8 mouse cellular contexts compared by ENCODE assay signal in the genomic region with DNA sequence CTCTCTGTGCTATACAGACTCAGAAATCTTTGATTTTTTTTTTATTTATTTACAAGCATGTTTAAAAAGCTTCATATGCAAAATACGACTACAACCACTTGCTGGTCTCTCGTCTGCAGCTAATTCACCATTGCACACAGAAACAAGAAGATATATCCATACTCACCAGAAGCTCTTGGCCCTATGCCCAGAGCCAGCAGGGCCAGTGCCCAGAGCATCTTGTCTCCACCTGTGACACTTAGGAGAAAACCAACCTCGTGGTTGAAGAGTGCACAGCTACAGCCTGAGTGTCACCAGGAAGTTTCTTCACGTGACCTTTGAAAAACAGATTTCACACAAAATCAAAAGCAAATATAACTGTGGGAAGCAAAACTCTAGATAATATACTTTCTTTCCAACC. TPM values are rescaled to one million over a fixed set of nuclear protein-coding genes. Genes with fewer than 3 reads are reported as not detected.
DNase-seq lines count a peak whose midpoint lies in the region; ATAC-seq lines count a peak whose summit lies in the region.

No protein-coding gene starts in this region.

- WGBS in limb, embryonic 13.5 days, result 52% methylated on average over 4 of the region's 4 CpGs
- 83% methylated on average over 4 of the region's 4 CpGs for WGBS in limb, embryonic 10.5 days
- 56% methylated on average over 4 of the region's 4 CpGs for WGBS in stomach, embryonic 15.5 days
- WGBS in forebrain, embryonic 12.5 days, result 73% methylated on average over 4 of the region's 4 CpGs

- DNase-seq in heart, adult 11 months, result peak; percentile 85
- DNase-seq in heart, adult 8-10 months (ENCODE audit: low spot score), result no peak
- no peak for DNase-seq in limb, embryonic 10.5 days (ENCODE audit: low spot score)
- DNase-seq in cerebellum, postnatal 10 days, result peak; percentile 91 to 93
- no peak for DNase-seq in left cerebral cortex, adult 18-20 months (ENCODE audit: low spot score in 2 of 2)

- no peak for ATAC-seq in limb, embryonic 13.5 days (ENCODE audit: low FRiP score, low read depth)
- no peak for ATAC-seq in stomach, embryonic 15.5 days (ENCODE audit: insufficient read depth, low FRiP score, low read depth)
- ATAC-seq in forebrain, embryonic 12.5 days (ENCODE audit: low FRiP score), result no peak

- H3K27me3 ChIP-seq in limb, embryonic 13.5 days, result no peaks in the 10 kb centered on the region
- H3K27me3 ChIP-seq in limb, embryonic 10.5 days (ENCODE audit: low read depth, poor library complexity, severe bottlenecking), result 0 out of 2 replicates have a peak, but pooled peaks cover 7% of the 10 kb centered on the region
- no peaks in the 10 kb centered on the region for H3K27me3 ChIP-seq in stomach, embryonic 15.5 days (replicated peaks)
- no peaks in the 10 kb centered on the region for H3K27me3 ChIP-seq in forebrain, embryonic 12.5 days

- H3K36me3 ChIP-seq in limb, embryonic 13.5 days, result 0 out of 2 replicates have a peak, but pooled peaks cover 8% of the 10 kb centered on the region
- H3K36me3 ChIP-seq in limb, embryonic 10.5 days, result no peaks in the 10 kb centered on the region
- no peaks in the 10 kb centered on the region for H3K36me3 ChIP-seq in stomach, embryonic 15.5 days
- H3K36me3 ChIP-seq in forebrain, embryonic 12.5 days (replicated peaks), result no peaks in the 10 kb centered on the region

- peak overlapping the region; percentile 62 for H3K4me2 ChIP-seq in limb, embryonic 13.5 days (replicated peaks)
- peak overlapping the region; percentile 50 for H3K4me2 ChIP-seq in stomach, embryonic 15.5 days
- no peak overlapping the region for H3K4me2 ChIP-seq in forebrain, embryonic 12.5 days

- H3K4me3 ChIP-seq in limb, embryonic 13.5 days, result no peak overlapping the region
- H3K4me3 ChIP-seq in limb, embryonic 10.5 days, result no peak overlapping the region
- peak overlapping the region; percentile 41 for H3K4me3 ChIP-seq in stomach, embryonic 15.5 days (replicated peaks)
- H3K4me3 ChIP-seq in forebrain, embryonic 12.5 days (replicated peaks), result no peak overlapping the region

- H3K9ac ChIP-seq in limb, embryonic 13.5 days, result peak overlapping the region; percentile 43; the same call in 1 of the 2 replicates
- no peak overlapping the region for H3K9ac ChIP-seq in stomach, embryonic 15.5 days
- H3K9ac ChIP-seq in forebrain, embryonic 12.5 days, result no peak overlapping the region

- H3K4me1 ChIP-seq in limb, embryonic 13.5 days, result peaks cover 25% of the 10 kb centered on the region
- peaks cover 18% of the 10 kb centered on the region for H3K4me1 ChIP-seq in limb, embryonic 10.5 days
- peaks cover 21% of the 10 kb centered on the region; the same call in 1 of the 2 replicates for H3K4me1 ChIP-seq in stomach, embryonic 15.5 days
- peaks cover 14% of the 10 kb centered on the region for H3K4me1 ChIP-seq in forebrain, embryonic 12.5 days

- peak overlapping the region; percentile 44; the same call in 1 of the 2 replicates for H3K27ac ChIP-seq in limb, embryonic 13.5 days
- H3K27ac ChIP-seq in limb, embryonic 10.5 days, result no peak overlapping the region
- peak overlapping the region; percentile 73 for H3K27ac ChIP-seq in stomach, embryonic 15.5 days
- no peak overlapping the region for H3K27ac ChIP-seq in forebrain, embryonic 12.5 days

- no peaks in the 10 kb centered on the region for H3K9me3 ChIP-seq in limb, embryonic 13.5 days
- no peaks in the 10 kb centered on the region for H3K9me3 ChIP-seq in limb, embryonic 10.5 days (replicated peaks)
- no peaks in the 10 kb centered on the region for H3K9me3 ChIP-seq in stomach, embryonic 15.5 days
- no peaks in the 10 kb centered on the region for H3K9me3 ChIP-seq in forebrain, embryonic 12.5 days

RNA-seq across cellular contexts. Expression of gene Thbs2, which starts 2.8 kb away (rescaled TPM):
- total RNA-seq in heart, adult 8-10 months (2022), result 10 to 100 TPM; 11.8 to 17.1 (median 14.4) TPM
- polyA plus RNA-seq in limb, embryonic 13.5 days (2015; fragmentation: Nextera tagmentation; extraction: Ambion mirVana), result 27.5 and 29.8 TPM in 2 replicates
- 0.97 and 2.0 TPM in 2 replicates for polyA plus RNA-seq in limb, embryonic 10.5 days (2016; fragmentation: Nextera tagmentation; extraction: Ambion mirVana)
- 35.0 and 35.2 TPM in 2 replicates for polyA plus RNA-seq in stomach, embryonic 15.5 days (2015; fragmentation: Nextera tagmentation; extraction: Ambion mirVana)
- 1 to 10 TPM; 4.6 to 5.6 TPM for total RNA-seq in left cerebral cortex, adult 18-20 months (2021)
- 4.1 and 6.2 TPM in 2 replicates for polyA plus RNA-seq in forebrain, embryonic 12.5 days (2016; fragmentation: Nextera tagmentation; extraction: Ambion mirVana)

Comparison
In these comparisons a context has a peak if more than half of its experiments do, and no peak if none do; other contexts are left out.
1. DNase-seq: peak in heart, adult 11 months (single experiment) and cerebellum, postnatal 10 days (2 of 2); none in heart, adult 8-10 months (single experiment), limb, embryonic 10.5 days (single experiment) and left cerebral cortex, adult 18-20 months (0 of 2).
2. H3K27ac ChIP-seq: peak in limb, embryonic 13.5 days (single experiment) and stomach, embryonic 15.5 days (single experiment); none in limb, embryonic 10.5 days (single experiment) and forebrain, embryonic 12.5 days (single experiment).